Mouse (Mus musculus) macrophage (primary cell): ENCODE results near the gene Dgki. TPM values are rescaled to one million over a fixed set of nuclear protein-coding genes. Genes with fewer than 3 reads are reported as not detected.

Experiments used
- H3K27ac ChIP-seq: fragments of 350-480 bp; formaldehyde crosslinking; 2 replicates; pipeline ENCODE4 v1.9.0; 2021
- H3K36me3 ChIP-seq: fragments of 350-480 bp; formaldehyde crosslinking; 2 replicates; pipeline ENCODE4 v1.9.0; 2021; ENCODE audit errors: inconsistent target
- H3K4me3 ChIP-seq: fragments of 350-480 bp; formaldehyde crosslinking; 2 replicates; pipeline ENCODE4 v1.9.0; 2021; ENCODE audit errors: inconsistent target
- H3K79me2 ChIP-seq: fragments of 350-480 bp; formaldehyde crosslinking; 2 replicates; pipeline ENCODE4 v1.9.0; 2021; ENCODE audit errors: inconsistent target
- WGBS: methylation state at CpG from one replicate; pipeline ENCODE4 v1.1.7; 2026; ENCODE audit warnings: inconsistent platforms; ENCODE audit not compliant: missing documents; 5-methylcytosine and 5-hydroxymethylcytosine counted together
- polyA plus RNA-seq: library from polyadenylated mRNA; stranded (reverse); fragments of 250-400 nt; gene quantifications from 3 replicates; pipeline ENCODE4 v1.2.4, GENCODE M21; 2018; ENCODE audit warnings: inconsistent platforms

The Dgki gene
- polyA plus RNA-seq, 1 experiment from 2014 or later, result 0.07 TPM

DNA sequence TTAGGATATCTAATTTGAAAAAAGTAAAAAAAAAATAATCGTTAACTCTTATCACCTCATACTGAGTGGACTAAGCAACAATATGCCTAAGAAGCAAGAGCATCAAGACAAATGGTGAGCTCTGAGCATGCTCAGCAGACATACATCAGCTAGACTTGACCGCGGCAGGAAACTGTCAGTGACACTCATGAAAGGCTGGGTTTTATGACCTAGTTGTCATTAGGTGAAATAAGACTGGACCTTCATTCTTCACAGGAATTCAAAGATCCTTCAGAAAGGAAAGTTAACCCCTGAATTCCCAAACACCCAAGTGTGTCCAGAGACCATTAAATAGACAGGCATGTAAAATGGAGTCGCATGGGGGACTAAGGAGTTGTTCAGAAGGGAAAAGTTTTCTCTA is 422.6 kb downstream of the Dgki start:
- H3K79me2 ChIP-seq, result no peaks in the 10 kb centered on the region
- no peaks in the 10 kb centered on the region for H3K36me3 ChIP-seq
- 62% methylated on average over 4 of the region's 4 CpGs for WGBS
- no peak overlapping the region for H3K27ac ChIP-seq
- no peak overlapping the region for H3K4me3 ChIP-seq

DNA sequence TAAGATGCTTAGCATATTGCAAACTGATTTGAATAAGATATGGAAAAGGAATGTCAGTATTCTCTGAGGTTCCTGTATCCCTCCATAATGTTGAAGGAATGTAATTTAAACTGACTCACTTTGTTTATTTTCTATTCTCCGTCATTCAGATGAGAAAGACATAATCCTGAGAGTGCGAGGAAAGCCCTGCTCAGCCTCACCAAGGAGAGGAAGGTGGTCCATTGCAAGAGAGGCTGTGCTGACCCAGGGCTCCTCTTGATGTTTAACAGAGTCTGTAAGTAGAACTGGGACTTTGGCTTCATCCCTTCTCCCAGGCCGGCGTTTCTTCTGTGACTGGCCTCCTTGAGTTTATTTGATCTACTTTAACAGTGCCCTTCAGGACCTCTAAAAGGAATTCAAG is 423.6 kb downstream of the Dgki start:
- H3K4me3 ChIP-seq, result no peak overlapping the region
- no peaks in the 10 kb centered on the region for H3K79me2 ChIP-seq
- WGBS, result 87% methylated on average over 4 of the region's 4 CpGs
- H3K27ac ChIP-seq, result no peak overlapping the region
- H3K36me3 ChIP-seq, result no peaks in the 10 kb centered on the region

DNA sequence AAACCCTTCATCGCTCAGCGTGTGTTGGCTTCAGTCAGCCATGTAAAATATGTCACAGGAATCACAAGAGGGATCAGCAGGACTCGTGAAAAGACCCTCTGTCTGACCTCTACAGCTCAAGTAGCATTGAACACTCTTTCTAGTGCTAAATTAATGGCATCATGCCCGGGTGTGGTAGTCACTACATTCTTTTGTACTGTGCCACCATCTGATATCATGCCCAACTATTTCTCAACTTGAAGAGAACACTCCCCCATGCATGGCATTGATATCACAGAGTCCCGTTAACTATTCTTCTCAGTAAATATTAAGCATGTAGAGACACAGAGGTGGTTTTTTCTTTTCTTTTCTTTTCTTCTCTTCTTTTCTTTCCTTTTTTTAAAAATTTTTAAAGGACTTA is 424.1 kb downstream of the Dgki start:
- H3K79me2 ChIP-seq, result no peaks in the 10 kb centered on the region
- no peak overlapping the region for H3K4me3 ChIP-seq
- no peaks in the 10 kb centered on the region for H3K36me3 ChIP-seq
- WGBS, result 81% methylated on average over 5 of the region's 5 CpGs
- no peak overlapping the region for H3K27ac ChIP-seq

DNA sequence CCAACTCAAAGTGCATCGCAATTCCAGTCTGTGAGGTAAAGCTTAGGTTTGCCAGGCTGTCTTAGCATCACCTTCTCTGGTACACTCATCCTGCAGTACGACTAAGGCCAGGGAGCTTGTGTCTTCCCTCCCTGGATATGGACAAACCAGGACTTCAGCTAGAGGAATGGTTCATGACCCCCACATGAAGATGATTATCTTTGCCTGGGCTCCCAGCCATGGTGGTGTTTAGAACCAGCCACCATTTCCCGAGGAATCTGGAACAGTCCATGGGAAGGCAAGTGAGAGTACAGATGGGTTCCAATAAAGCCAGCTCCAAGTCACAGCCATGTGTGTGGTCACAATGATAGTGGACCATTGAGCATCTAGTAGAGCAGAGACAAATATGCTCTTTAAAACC is 427.1 kb downstream of the Dgki start:
- Histone ChIP-seq H3K27ac (no peak overlapping the region), H3K36me3 (no peaks in the 10 kb centered on the region), H3K79me2 (no peaks in the 10 kb centered on the region), H3K4me3 (no peak overlapping the region)
- WGBS, result 71% methylated on average over 3 of the region's 3 CpGs

DNA sequence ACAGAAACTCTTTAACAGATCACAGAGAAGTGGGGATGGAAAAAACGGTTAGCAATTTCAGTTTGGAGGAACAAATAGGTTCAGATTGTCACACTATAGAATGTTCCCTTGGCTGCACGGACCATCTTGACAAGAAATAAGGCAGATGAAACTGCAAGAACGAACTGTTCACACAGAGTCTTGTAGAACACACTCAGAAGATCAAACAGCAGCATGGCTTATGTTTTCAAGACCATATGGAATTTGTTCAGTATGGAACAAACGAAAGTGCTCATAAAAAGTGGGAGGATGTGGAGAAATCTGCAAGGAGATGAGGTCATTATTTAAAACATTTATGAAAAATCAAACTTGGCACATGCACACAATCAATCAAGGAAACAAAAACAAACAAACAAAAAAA is 431.8 kb downstream of the Dgki start:
- 86% methylated on average over 4 of the region's 4 CpGs for WGBS
- H3K27ac ChIP-seq, result no peak overlapping the region
- no peaks in the 10 kb centered on the region for H3K36me3 ChIP-seq
- H3K79me2 ChIP-seq, result no peaks in the 10 kb centered on the region
- no peak overlapping the region for H3K4me3 ChIP-seq

DNA sequence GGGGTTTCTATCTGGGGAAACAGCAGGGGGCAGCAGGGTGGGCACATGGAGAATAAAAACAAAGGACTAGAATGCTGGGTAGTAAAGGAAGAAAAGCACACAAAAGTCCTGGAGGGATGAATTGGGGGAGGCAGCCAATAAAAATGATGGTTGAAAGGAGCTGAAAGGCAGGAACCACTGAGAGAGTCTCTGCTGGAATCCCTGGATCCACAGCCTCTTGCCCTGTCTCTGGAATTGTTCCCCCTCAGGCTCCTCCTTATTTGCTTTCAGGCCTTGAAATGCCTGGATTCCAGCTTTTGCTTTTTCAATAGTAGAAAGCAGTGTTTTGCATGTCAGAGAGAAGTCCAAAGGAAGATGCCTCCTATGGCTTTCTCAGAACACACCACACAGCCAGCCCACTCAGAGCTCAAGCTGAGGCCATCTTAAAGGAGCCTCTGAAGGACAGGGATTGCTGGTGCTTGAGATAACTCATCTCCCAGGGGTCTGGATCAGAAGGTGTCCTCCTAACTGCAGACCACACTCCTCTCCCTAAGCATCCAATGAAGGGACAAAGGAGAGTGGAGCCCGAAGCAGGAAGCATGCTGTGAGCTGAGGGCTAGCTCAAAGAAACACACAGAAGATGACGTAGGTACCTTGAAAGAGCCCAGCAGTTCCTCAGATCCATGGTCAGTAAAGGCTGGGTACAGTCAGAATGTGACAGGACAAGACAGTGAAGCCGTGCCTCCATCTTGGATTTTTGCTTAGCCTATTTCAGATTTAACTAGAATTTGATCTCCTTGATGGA is 441.5 kb downstream of the Dgki start:
- no peak overlapping the region for H3K4me3 ChIP-seq
- H3K36me3 ChIP-seq, result no peaks in the 10 kb centered on the region
- WGBS, result 89% methylated on average over 3 of the region's 3 CpGs

DNA sequence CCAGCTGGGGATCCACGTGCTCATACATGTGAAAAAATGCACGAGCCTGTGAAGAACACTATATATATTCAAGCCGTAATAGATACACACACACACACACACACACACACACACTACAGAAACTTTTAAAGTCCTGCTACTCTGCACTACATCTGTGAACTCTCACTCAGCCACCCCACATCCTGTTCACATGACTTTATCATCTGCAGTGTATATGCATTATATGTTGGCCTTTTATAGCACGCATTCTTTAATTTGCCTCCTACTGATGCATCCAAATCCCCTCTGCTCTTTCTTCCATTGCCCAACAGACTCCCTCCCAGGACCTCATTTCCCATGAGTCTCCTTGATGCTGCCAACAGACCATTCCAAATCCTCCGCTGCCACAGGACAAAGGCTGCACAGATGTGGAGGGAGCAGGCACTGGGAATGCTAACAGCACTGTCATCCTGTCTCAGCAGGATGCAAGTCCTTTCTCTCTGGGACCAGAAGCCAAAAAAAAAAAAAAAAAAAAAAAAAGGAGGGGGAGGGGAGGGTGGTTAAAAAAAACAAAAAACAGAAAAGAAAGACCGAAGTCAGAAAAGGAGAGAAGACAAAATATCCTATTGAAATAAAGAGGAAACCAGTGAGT is 442.2 kb downstream of the Dgki start:
- Histone ChIP-seq H3K36me3 (no peaks in the 10 kb centered on the region), H3K79me2 (no peaks in the 10 kb centered on the region), H3K4me3 (no peak overlapping the region), H3K27ac (no peak overlapping the region)
- WGBS, result 76% methylated on average over 6 of the region's 6 CpGs

More for the DNA sequence above, 441.5 kb downstream of the Dgki start:
- Histone ChIP-seq H3K27ac (no peak overlapping the region), H3K79me2 (no peaks in the 10 kb centered on the region)

DNA sequence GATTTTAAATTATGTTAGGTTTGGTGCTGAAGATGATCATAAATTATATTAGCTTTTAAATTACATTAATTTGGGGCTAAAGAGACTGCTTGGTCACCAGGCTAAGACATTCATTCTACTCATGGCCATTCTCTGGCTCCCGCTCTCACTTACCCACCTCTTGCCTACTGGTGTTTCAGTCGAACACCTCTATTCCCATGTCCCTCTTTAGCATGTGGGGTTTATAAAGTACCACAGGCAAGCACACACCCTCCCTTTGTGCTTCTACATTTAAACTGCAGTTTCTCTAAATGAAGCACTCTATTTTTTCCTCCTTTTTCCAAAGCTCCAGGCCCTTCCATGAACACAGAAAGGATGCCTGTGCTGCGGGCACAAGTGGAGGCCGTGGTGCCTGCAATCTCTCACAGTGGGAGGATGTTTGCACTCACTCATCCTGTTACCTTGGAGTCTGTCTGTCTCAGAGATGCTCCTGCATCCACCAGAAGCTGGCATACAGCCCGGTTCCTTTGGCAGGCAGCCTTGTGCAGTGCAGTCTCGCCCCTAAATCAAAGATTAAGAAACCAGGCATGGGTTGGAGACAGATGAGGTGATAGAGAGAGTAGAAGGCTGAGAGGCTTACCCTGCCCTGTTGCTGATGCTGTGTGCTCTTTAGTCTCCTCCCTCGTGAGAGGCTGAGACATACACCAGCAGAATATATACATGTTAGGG is 449.4 kb downstream of the Dgki start:
- H3K79me2 ChIP-seq, result no peaks in the 10 kb centered on the region
- no peak overlapping the region for H3K4me3 ChIP-seq
- 77% methylated on average over 7 of the region's 7 CpGs for WGBS
- H3K27ac ChIP-seq, result no peak overlapping the region
- H3K36me3 ChIP-seq, result no peaks in the 10 kb centered on the region

DNA sequence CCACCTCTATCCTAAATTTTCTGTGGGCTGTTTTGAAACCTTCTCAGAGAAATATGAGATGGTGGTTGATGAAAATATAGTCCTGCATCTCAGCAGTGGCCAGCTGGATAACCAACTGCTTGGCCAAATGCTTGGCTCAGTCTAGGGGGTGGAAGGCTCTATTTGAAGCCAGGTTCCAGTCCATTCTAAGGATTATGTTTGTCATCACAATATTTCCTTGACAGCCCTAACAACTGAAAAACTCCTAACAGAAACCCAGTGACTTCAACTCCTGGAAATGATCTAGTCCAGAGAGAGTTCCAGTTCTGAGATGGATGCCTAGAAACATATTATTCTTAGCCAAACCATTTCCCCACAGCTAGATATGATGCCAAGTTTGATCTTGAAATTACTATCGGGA is 454.7 kb downstream of the Dgki start:
- 94% methylated on average over 1 of the region's 1 CpGs for WGBS
- no peaks in the 10 kb centered on the region for H3K36me3 ChIP-seq
- no peaks in the 10 kb centered on the region for H3K79me2 ChIP-seq
- no peak overlapping the region for H3K4me3 ChIP-seq
- H3K27ac ChIP-seq, result no peak overlapping the region

DNA sequence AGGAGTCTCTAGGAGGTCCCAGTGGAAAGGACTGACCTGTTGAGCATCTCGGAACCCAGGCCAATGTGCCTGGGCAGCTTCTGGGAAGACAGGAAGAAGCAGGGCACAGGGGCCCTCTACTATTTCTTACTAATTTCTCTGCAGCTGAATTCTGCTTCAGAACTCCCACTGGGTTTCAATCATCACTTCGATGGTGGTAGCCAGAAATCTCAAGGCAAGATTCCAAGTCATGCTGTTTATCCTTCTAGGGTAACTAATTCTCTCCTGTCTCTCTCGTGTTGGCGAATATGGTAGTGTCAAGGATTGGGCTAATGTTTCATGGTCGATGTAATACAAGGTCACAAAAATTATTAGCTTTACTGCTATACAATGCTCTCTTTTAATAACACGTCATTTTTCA is 455.7 kb downstream of the Dgki start:
- Histone ChIP-seq H3K79me2 (no peaks in the 10 kb centered on the region), H3K36me3 (no peaks in the 10 kb centered on the region), H3K27ac (no peak overlapping the region), H3K4me3 (no peak overlapping the region)
- WGBS, result 91% methylated on average over 6 of the region's 6 CpGs

DNA sequence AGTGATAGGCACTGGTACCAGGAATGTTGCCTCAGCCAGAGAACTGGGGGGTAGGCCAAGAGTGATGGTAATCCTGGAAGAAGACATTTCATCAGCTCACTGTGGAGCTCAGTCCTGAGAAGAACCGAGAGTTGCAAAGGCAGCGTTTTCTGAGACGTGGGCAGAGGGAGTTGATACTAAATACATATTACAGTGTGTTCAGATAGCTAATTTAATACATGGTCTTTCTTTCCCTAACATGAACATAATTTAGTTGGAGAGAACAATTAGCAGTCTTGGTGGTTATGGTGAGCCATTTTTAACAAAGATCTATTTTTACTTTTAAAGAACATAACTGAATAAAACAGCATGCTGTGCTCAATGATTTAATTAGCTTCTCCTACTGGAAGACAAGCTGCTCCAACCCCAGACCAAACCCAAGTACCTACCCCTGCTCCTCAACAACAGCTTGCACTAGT is 456.9 kb downstream of the Dgki start:
- H3K36me3 ChIP-seq, result no peaks in the 10 kb centered on the region
- WGBS, result 96% methylated on average over 3 of the region's 3 CpGs
- no peak overlapping the region for H3K27ac ChIP-seq
- no peak overlapping the region for H3K4me3 ChIP-seq
- H3K79me2 ChIP-seq, result no peaks in the 10 kb centered on the region

DNA sequence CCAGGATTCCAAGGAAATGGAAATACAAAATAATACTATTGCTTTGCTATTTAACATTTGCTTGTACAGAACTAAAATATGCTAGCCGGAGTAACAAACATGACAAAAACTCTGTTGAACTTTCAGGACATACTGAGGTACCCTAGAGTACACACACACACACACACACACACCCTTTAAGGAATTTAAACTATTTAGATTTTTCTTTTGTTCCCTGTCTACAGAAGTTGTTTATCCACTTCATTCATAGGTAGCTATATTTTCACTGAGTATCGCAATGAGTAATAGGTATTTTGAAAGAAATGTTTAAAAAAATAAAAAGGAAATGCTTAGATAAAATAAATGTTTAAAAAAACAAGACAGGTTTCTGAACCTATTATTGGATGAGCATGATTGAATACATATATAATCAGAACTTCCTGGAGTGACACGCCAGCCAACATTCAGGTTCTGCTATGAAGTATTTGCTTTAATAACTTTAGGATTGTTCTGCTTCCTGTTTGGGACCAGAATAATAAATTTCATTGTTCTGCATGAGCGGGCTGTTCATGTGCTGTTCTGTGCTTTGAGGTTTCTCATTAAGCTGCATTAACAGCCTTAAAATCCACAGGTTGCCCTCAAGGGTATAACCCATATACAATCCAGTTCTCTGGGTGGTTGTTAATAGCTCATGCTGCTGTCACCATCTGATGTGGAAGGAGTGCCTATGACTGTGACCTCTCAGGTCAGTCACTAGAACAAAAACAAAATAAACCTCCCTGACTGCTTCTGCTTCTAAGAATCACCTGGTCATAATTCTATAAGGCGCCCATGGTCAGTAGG is 457.7 kb downstream of the Dgki start:
- WGBS, result 74% methylated on average over 5 of the region's 5 CpGs
- Histone ChIP-seq H3K36me3 (no peaks in the 10 kb centered on the region), H3K27ac (no peak overlapping the region), H3K4me3 (no peak overlapping the region), H3K79me2 (no peaks in the 10 kb centered on the region)

DNA sequence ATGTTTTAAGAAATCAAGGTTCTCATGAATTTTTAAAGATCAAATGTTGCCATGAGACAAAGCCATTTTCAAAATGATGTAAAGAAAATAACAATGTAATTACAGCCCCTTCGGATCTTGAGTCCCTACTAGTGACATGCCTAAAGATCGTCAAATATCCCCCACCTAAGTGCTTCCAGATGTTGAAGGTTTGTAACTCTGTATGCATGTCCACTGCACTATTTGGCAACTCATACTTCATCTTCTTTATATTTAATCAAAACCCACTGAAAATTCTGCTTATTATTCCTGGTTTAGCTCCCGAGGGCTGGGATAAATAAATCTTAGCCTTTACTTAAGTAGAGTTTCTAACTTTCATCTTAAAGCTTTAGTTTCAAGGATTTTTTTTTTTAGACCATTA is 458.3 kb downstream of the Dgki start:
- H3K4me3 ChIP-seq, result no peak overlapping the region
- H3K79me2 ChIP-seq, result no peaks in the 10 kb centered on the region
- no peaks in the 10 kb centered on the region for H3K36me3 ChIP-seq
- WGBS, result 93% methylated on average over 3 of the region's 3 CpGs
- H3K27ac ChIP-seq, result no peak overlapping the region

DNA sequence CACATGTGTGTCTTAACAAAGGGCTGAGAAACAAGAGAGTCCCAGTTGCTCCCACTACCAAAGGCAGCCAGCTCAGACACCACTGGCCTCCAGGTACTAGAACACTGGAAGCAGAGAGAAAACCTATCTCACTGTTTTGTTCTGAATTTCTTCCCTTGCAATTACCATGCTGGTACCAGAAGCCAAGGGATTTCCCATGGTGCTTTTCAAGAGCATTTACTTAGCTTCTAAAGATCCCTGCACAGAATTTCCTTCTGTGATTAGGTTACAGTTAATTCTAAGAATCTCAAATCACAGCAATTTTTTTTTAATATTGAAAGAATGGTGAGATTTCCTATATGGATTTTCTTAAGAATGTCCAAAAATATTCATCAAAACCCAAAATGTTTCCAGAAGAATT is 458.8 kb downstream of the Dgki start:
- H3K79me2 ChIP-seq, result no peaks in the 10 kb centered on the region
- H3K4me3 ChIP-seq, result no peak overlapping the region
- H3K27ac ChIP-seq, result no peak overlapping the region
- H3K36me3 ChIP-seq, result no peaks in the 10 kb centered on the region
